Mouse (Mus musculus) heart, embryonic 10.5 days (tissue): ENCODE data around the gene Tmc7. TPM values are rescaled to one million over a fixed set of nuclear protein-coding genes. Genes with fewer than 3 reads are reported as not detected.

ENCODE experiments used
- DNase-seq: peaks from one replicate; pipeline ENCODE4 v3.0.0-alpha.2; 2017; ENCODE audit warnings: low spot score
- H3K27ac ChIP-seq: fragments of 300-500 bp; sonication (generic); 2 replicates; pipeline ENCODE4 v1.5.1; 2016; ENCODE audit warnings: mild to moderate bottlenecking
- H3K27me3 ChIP-seq: fragments of 300-500 bp; sonication (generic); 2 replicates; pipeline ENCODE4 v1.6.1; 2016; ENCODE audit warnings: mild to moderate bottlenecking; ENCODE audit not compliant: poor library complexity, insufficient read depth, severe bottlenecking
- H3K36me3 ChIP-seq: fragments of 300-500 bp; sonication (generic); 2 replicates; pipeline ENCODE4 v1.6.1; 2016; ENCODE audit warnings: mild to moderate bottlenecking, moderate library complexity
- H3K4me1 ChIP-seq: fragments of 300-500 bp; sonication (generic); 2 replicates; pipeline ENCODE4 v1.6.1; 2016; ENCODE audit warnings: mild to moderate bottlenecking
- H3K4me3 ChIP-seq: fragments of 300-500 bp; sonication (generic); 2 replicates; pipeline ENCODE4 v1.5.1; 2016; ENCODE audit warnings: mild to moderate bottlenecking, moderate library complexity
- H3K9me3 ChIP-seq: fragments of 300-500 bp; sonication (generic); 2 replicates; pipeline ENCODE4 v1.6.1; 2016; ENCODE audit warnings: mild to moderate bottlenecking, moderate library complexity
- WGBS: fragments of 180-500 bp; shearing (Covaris S2); methylation state at CpG from one replicate; pipeline ENCODE4 v1.1.7; 2016; 5-methylcytosine and 5-hydroxymethylcytosine counted together
- polyA plus RNA-seq: library from polyadenylated mRNA; unstranded; fragments of >200 nt; fragmentation: Nextera tagmentation; extraction: Ambion mirVana; gene quantifications from 2 replicates; pipeline ENCODE4 v1.2.1, GENCODE M21; 2016

The Tmc7 gene
- polyA plus RNA-seq, result 2.1 and 2.8 TPM in 2 replicates

DNA sequence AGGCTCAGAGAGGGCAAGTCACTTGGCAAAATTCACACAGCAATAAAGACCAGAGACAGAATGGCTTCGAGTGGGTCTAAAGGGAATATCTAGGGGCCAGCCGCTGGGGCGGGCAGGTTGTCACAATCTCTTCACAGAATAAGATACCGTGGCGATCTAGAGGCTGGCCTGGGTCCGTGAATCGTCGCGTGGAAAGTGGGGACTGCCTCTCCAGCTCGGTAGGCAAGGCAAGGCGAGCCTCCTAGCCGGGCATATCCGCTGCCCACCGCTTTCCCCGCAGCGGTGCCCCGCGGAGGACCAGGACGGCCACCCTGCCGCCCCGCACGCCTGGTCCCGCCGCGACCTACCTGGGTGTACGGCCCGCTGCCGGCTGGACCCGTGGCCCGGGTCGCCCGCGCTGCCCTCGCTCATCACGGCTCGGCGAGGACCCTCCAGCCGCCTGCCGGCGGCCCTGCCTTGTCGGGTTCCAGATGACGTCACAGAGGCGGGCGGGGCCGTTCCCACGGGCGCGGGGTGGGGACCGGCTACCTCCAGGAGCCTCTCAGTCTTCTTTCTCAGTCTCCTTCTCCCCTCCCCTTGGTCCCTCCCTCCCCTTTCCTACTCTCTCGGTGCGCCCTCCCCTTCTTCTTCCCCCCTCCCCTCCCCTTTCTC, at the start of gene Tmc7:
Gene Tmc7, minus strand, starts transcription at position 480 of the 651 bp plus-strand sequence.
- Histone ChIP-seq H3K36me3 (0 out of 2 replicates have a peak, but pooled peaks cover 7% of the 10 kb centered on the region), H3K27ac (peak within 1 kb of the TSS; percentile 91), H3K4me1 (peaks cover 11% of the 10 kb centered on the region; the same call in 1 of the 2 replicates), H3K9me3 (no peaks in the 10 kb centered on the region; the same call in 1 of the 2 replicates), H3K27me3 (peaks cover 22% of the 10 kb centered on the region), H3K4me3 (peak within 1 kb of the TSS; percentile 76)
- under 1% methylated on average over 50 of the region's 51 CpGs for WGBS
- DNase-seq, result peak; percentile 81

DNA sequence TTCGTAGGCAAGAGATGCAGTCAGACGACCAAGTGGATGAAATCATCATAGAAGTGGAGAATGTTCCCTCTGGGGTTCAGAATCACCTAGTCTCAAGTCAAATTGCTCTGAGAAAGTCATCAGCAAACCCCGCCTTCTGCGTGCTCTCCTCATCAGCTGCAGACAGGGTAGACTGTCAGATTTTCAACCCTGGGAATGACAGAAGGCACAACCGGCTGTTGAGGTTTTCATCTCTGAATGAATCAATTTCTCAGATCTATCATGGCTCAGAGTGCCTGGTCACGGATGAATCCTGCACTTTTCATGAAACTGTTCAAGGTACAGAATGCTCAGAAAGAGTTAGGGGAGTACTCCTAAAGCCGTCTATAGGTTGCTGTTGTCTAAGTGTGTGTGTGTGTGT, 49.4 kb upstream of the Tmc7 start:
- WGBS, result 75% methylated on average over 7 of the region's 7 CpGs
- H3K27ac ChIP-seq, result no peak overlapping the region
- H3K4me1 ChIP-seq, result no peaks in the 10 kb centered on the region
- DNase-seq, result no peak
- H3K36me3 ChIP-seq, result no peaks in the 10 kb centered on the region
- H3K9me3 ChIP-seq, result no peaks in the 10 kb centered on the region
- no peaks in the 10 kb centered on the region for H3K27me3 ChIP-seq
- no peak overlapping the region for H3K4me3 ChIP-seq

DNA sequence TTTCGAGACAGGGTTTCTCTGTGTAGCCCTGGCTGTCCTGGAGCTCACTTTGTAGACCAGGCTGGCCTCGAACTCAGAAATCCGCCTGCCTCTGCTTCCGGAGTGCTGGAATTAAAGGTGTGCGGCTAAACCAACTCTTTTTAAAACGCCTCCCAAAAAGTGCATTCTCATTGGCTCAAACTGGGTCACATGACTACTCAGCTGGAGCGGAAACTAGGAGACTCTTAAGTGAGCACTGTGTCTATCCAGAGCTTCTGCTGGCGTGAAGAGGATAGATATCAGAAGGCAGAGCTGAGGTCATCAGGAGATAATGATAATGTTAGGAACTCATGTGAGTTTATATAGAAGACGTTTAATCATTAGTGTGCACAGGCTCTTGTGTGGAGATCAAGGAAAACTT, 48.6 kb upstream of the Tmc7 start:
- Histone ChIP-seq H3K4me3 (no peak overlapping the region), H3K9me3 (no peaks in the 10 kb centered on the region), H3K27me3 (no peaks in the 10 kb centered on the region), H3K4me1 (no peaks in the 10 kb centered on the region), H3K36me3 (no peaks in the 10 kb centered on the region), H3K27ac (no peak overlapping the region)
- 74% methylated on average over 9 of the region's 9 CpGs for WGBS
- no peak for DNase-seq

DNA sequence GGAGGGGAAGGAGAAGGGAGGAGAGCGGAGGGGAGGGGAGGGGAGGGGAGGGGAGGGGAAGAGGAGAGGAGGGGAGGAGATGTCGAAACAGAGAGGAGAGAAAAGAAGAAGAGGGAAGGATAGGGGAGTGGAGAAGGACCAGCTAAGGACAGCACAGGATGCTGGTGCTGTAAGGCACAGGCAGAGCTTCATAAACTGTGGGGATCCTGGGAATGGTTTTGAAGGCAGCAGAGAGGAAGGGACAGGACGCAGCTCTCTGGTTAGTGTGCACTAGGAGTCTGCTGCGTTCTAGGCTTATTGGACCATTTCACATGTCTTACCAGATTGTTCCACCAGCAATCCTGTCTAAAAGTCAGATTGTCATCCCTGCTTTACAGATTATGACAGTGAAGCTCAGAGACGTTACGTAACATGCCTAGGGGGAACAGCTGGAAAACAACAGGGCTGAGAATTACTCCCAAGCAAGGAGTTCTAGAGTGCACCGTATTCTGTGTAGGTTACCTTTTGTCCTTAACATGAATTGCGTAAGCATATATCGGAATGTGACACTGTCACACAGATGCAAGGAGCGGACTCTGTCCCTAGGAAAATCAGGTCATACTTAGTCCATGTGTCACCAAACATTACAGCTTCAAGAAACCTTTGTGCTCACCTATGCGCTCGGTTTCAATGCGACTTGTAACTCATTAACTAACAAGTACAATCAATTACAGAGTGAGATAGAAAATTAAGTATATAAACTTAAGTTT, 43.2 kb upstream of the Tmc7 start:
- Histone ChIP-seq H3K36me3 (no peaks in the 10 kb centered on the region), H3K27me3 (peaks cover 29% of the 10 kb centered on the region; the same call in 1 of the 2 replicates), H3K9me3 (no peaks in the 10 kb centered on the region), H3K4me1 (no peaks in the 10 kb centered on the region), H3K4me3 (no peak overlapping the region), H3K27ac (no peak overlapping the region)
- DNase-seq, result no peak
- 77% methylated on average over 13 of the region's 13 CpGs for WGBS

DNA sequence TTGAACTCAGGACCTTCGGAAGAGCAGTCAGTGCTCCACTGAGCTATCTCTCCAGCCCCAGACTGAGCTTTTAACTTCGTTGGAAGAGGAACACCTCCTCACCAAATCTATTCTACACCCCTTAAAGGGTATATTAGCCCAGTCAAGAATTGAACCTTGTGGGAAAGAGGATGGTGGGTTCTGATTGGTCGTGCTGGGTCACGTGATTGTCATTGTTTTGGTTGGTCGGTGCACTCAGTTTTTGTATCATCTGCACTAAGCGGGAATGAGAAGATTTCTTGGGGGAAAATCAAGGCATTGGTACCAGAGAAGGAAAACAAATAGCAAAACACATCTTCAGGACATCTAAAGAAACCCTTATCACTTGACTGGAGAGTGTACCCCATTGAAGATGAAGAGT, 36.6 kb upstream of the Tmc7 start:
- DNase-seq, result no peak
- H3K27me3 ChIP-seq, result peaks cover 11% of the 10 kb centered on the region; the same call in 1 of the 2 replicates
- 67% methylated on average over 6 of the region's 6 CpGs for whole genome bisulfite sequencing
- no peaks in the 10 kb centered on the region for H3K9me3 ChIP-seq
- H3K4me1 ChIP-seq, result no peaks in the 10 kb centered on the region
- H3K4me3 ChIP-seq, result no peak overlapping the region
- H3K27ac ChIP-seq, result no peak overlapping the region
- no peaks in the 10 kb centered on the region for H3K36me3 ChIP-seq

DNA sequence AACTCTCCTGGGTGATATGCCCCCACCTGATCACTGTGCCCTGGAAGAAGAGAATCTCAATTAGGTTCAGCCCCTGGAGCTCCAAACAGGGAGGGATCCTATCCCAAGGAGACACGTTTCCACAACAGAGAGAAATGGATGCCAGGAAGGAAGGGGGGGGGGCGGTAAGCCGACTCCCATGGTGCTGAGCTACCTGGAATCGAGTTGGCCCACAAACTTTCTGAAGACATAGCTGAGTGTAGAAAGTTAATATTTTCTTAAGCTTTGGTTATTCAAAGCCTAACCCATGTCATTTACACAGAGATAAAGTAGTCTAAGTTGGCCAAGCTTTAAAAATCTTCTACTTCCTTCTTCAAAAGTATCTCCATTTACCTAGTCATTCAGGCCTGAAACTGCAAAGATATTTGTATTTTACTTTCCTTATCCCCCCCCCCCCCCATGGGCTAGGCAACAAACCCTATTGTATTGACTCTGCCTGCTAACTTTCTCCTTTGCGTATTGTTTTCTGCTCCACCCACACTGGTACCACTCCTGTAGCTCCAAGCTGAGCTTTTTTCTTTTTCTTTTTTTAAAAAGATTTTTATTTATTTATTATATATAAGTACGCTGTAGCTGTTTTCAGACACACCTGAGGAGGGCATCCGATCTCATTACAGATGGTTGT, 35.8 kb upstream of the Tmc7 start:
- no peak overlapping the region for H3K27ac ChIP-seq
- no peak overlapping the region for H3K4me3 ChIP-seq
- WGBS, result 83% methylated on average over 7 of the region's 7 CpGs
- H3K36me3 ChIP-seq, result no peaks in the 10 kb centered on the region
- H3K9me3 ChIP-seq, result no peaks in the 10 kb centered on the region
- peaks cover 6% of the 10 kb centered on the region; the same call in 1 of the 2 replicates for H3K27me3 ChIP-seq
- DNase-seq, result no peak
- H3K4me1 ChIP-seq, result no peaks in the 10 kb centered on the region

DNA sequence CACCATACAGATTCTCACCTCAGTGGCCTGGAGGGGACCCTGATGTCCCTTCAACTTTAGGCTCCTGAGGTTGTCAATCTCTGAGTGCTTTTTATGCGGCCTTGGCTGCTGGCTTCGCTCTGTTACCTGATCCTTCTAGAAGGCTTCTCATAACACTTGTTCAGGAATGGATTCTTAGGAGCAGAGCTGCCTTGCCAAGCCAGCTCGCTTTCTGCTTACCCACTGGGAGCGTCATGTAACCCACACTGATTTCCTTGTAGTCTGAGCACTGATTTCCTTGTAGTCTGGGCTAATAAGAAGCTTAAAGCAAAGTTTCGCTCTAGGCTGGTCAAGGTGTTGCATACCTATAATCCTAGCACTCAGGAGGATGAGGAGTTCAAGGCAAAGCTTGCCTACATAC, 33.6 kb upstream of the Tmc7 start:
- 77% methylated on average over 5 of the region's 5 CpGs for WGBS
- Histone ChIP-seq H3K4me1 (no peaks in the 10 kb centered on the region), H3K4me3 (no peak overlapping the region), H3K9me3 (no peaks in the 10 kb centered on the region), H3K27me3 (no peaks in the 10 kb centered on the region; the same call in 1 of the 2 replicates), H3K36me3 (no peaks in the 10 kb centered on the region), H3K27ac (no peak overlapping the region)
- DNase-seq, result no peak

DNA sequence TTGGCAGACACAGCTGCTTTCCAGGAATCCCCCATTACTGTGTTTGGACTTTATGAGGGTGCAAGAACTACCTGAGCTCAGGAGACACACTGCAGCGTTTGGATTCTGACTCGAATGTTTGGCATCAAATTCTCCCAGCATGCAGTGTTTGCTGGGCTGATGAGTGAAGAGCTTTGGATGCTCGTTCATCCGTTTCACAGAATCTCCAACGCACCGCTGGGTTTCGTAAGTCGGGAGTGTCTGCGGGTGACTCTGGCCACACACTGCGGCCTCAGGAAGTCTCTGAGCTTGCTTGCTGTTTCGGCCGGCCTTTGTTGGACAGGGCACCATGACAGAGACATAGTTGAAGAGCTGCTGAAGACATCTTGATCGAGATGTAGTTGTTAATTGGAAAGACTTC, 29.5 kb upstream of the Tmc7 start:
- no peaks in the 10 kb centered on the region for H3K4me1 ChIP-seq
- no peak overlapping the region for H3K4me3 ChIP-seq
- H3K36me3 ChIP-seq, result no peaks in the 10 kb centered on the region
- no peaks in the 10 kb centered on the region for H3K9me3 ChIP-seq
- H3K27ac ChIP-seq, result no peak overlapping the region
- 71% methylated on average over 13 of the region's 13 CpGs for WGBS
- DNase-seq, result no peak
- H3K27me3 ChIP-seq, result no peaks in the 10 kb centered on the region; the same call in 1 of the 2 replicates

DNA sequence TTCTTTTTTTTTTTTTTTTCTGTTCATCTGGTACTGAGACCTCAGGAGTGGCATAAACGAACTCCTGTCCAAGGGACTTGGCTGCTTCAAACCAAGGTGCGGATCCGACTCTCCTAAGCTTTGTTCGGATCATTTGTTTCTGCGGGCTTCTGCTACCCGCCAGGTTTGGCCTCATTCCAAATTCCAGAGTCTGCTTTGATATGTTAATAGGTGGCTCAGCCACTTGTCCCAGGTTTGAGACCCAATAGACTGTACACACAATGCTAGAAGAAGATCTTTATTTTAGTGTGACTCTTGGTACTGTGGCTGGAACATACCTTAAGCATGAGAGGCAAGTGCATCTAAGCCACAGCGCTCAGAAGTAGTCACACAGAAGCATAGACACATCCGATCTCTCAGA, 27.4 kb upstream of the Tmc7 start:
- Histone ChIP-seq H3K36me3 (no peaks in the 10 kb centered on the region), H3K9me3 (no peaks in the 10 kb centered on the region), H3K4me1 (no peaks in the 10 kb centered on the region), H3K4me3 (no peak overlapping the region), H3K27me3 (peaks cover 4% of the 10 kb centered on the region; the same call in 1 of the 2 replicates), H3K27ac (no peak overlapping the region)
- WGBS, result 80% methylated on average over 8 of the region's 8 CpGs
- DNase-seq, result no peak

DNA sequence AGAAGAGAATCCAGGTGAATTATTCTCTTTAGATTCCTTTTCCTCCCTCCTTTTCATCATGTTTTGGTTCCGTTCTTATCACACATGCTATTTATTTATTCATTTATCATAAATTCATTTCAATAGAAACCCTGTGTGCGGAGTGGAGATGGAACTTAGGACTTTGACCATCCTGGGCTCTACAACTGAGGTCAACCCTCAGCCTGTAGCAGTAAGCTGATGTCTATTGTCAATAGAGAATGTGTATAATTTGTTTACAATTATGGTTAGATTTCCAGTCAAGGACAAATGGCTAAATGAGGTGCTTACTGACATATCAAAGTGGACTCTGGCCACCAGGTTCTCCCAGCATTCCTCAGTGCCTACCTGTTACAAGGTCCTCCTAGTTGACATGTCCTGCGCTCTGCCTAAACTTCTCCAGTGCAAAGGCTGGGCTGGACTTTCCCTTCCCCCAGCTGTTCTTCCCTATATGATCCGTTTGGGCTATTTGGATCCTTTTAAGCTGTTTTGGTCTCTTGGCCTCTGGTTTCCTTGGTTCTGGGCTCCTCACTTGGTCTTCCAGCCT, 26.7 kb upstream of the Tmc7 start:
- H3K4me3 ChIP-seq, result no peak overlapping the region
- DNase-seq, result no peak
- H3K9me3 ChIP-seq, result no peaks in the 10 kb centered on the region
- no peak overlapping the region for H3K27ac ChIP-seq
- H3K4me1 ChIP-seq, result no peaks in the 10 kb centered on the region
- H3K36me3 ChIP-seq, result no peaks in the 10 kb centered on the region
- peaks cover 4% of the 10 kb centered on the region; the same call in 1 of the 2 replicates for H3K27me3 ChIP-seq
- 82% methylated on average over 4 of the region's 4 CpGs for WGBS

DNA sequence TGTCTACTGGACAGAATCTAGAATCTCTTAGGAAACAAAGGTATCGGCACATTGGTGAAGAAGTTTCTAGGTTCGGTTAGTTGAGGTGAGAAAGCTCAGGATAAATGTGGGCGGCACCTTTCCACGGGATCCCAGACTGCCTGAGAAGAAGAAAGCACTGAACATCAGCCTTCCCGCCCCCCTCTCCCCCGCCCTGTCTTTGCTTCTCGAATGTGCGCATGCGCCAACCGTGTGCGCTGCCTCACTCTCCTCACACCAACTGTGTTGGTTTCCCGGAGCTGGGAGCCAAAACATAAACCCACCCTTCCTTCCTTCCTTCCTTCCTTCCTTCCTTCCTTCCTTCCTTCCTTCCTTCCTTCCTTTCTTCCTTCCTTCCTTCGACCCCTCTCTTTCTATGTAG, 26.2 kb upstream of the Tmc7 start:
- H3K4me3 ChIP-seq, result no peak overlapping the region
- 81% methylated on average over 13 of the region's 13 CpGs for WGBS
- no peak overlapping the region for H3K27ac ChIP-seq
- H3K4me1 ChIP-seq, result no peaks in the 10 kb centered on the region
- H3K9me3 ChIP-seq, result no peaks in the 10 kb centered on the region
- no peaks in the 10 kb centered on the region for H3K36me3 ChIP-seq
- peaks cover 4% of the 10 kb centered on the region; the same call in 1 of the 2 replicates for H3K27me3 ChIP-seq
- no peak for DNase-seq

DNA sequence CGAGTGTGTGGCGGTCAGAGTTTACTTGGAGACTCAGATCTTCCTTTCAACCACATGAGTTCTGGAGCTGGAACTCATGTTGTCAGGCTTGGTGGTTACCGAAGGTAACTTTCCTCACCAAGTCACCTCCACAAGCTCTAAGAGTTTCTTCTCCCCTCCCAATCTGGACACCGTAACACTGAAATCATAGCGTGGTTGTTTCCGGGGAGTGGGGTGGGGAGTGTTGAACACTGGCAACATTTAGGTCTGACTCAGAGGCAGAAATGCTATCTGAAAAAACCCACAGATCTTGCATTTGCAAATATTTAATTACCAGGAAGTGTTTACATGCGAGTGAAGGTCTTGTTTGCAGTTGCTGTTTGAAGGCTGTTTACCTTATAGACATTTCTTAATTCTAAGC, 25.3 kb upstream of the Tmc7 start:
- no peaks in the 10 kb centered on the region for H3K9me3 ChIP-seq
- no peak overlapping the region for H3K27ac ChIP-seq
- H3K4me3 ChIP-seq, result no peak overlapping the region
- H3K27me3 ChIP-seq, result peaks cover 6% of the 10 kb centered on the region; the same call in 1 of the 2 replicates
- no peak for DNase-seq
- no peaks in the 10 kb centered on the region for H3K36me3 ChIP-seq
- H3K4me1 ChIP-seq, result no peaks in the 10 kb centered on the region
- WGBS, result 90% methylated on average over 7 of the region's 7 CpGs

DNA sequence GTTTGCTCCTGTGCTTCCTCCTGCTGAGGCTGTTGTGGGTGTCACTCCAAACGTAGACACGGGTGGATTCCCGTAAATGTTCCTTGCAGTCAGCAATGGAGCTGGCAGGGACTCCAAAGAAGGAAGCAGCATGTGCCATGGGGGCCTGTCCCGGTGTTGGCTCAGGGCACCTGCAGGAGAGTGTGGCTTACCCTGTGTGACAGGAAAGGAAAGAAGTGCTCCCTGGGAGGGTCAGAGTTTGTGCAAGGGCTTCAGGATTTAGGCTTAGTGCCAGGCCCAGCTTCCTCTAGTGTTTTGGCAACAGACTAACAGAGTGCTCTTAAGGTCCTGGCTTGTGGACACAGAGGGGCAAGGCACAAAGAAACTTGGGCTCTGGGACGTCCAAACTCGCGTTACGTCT, 20.3 kb upstream of the Tmc7 start:
- 82% methylated on average over 8 of the region's 8 CpGs for WGBS
- Histone ChIP-seq H3K36me3 (no peaks in the 10 kb centered on the region), H3K9me3 (no peaks in the 10 kb centered on the region), H3K4me1 (no peaks in the 10 kb centered on the region), H3K27ac (no peak overlapping the region), H3K4me3 (no peak overlapping the region), H3K27me3 (peaks cover 22% of the 10 kb centered on the region)
- no peak for DNase-seq
